Mouse (Mus musculus): Measurements from ENCODE around the gene Inpp5a. TPM values are rescaled to one million over a fixed set of nuclear protein-coding genes. Genes with fewer than 3 reads are reported as not detected.
"Not testable (repeated sequence)": the region's sequence is repeated elsewhere in the genome, so short reads cannot be mapped to it uniquely, and the experiment has no call there.

Gene Inpp5a
- polyA plus RNA-seq, 1 experiment from 2014 or later, result 25.4 TPM

DNA sequence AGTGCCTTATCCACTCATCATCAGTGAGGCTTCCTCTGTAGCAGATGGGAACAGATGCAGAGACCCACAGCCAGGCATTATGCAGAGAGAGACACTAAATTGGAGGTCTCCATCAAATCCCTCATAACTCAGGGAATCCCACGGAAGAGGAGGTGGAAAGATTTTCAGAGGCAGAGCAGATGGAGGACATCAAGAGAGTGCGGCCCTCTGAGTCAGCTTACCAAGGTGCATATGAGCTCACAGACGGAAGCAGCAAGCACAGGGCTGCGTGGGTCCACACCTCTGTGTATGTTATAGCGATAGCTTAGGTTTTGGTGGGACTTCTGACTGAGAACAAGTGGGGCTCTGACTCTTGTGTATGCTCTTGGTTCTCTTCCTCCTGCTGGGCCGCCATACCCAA lies 33.9 kb downstream of the Inpp5a start:
- no peak overlapping the region for H3K9ac ChIP-seq (ENCODE audit: low read length)
- no peaks in the 10 kb centered on the region for H3K4me1 ChIP-seq (replicated peaks; ENCODE audit: control insufficient read depth, insufficient read depth)
- H3K9me3 ChIP-seq (ENCODE audit: control insufficient read depth, low read length), result no peaks in the 10 kb centered on the region; the same call in 1 of the 2 replicates
- no peak for DNase-seq (ENCODE audit: low spot score)
- no peak for TF ChIP-seq CTCF (IDR thresholded peaks at IDR 0.05; ENCODE audit: low read depth)
- TF ChIP-seq EP300 (optimal IDR thresholded peaks at IDR 0.05), result no peak
- no peak overlapping the region for H3K27ac ChIP-seq (replicated peaks)
- H3K4me2 ChIP-seq (replicated peaks; ENCODE audit: low read depth), result no peak overlapping the region
- 82% methylated on average over 6 of the region's 6 CpGs for WGBS
- H3K27me3 ChIP-seq (ENCODE audit: control insufficient read depth, insufficient read depth, low read length), result no peaks in the 10 kb centered on the region
- ATAC-seq (ENCODE audit: low FRiP score, low TSS enrichment), result no peak
- H3K4me3 ChIP-seq (ENCODE audit: low read depth, low read length), result no peak overlapping the region
- H3K36me3 ChIP-seq (ENCODE audit: control insufficient read depth, insufficient read depth, low read length), result no peaks in the 10 kb centered on the region

DNA sequence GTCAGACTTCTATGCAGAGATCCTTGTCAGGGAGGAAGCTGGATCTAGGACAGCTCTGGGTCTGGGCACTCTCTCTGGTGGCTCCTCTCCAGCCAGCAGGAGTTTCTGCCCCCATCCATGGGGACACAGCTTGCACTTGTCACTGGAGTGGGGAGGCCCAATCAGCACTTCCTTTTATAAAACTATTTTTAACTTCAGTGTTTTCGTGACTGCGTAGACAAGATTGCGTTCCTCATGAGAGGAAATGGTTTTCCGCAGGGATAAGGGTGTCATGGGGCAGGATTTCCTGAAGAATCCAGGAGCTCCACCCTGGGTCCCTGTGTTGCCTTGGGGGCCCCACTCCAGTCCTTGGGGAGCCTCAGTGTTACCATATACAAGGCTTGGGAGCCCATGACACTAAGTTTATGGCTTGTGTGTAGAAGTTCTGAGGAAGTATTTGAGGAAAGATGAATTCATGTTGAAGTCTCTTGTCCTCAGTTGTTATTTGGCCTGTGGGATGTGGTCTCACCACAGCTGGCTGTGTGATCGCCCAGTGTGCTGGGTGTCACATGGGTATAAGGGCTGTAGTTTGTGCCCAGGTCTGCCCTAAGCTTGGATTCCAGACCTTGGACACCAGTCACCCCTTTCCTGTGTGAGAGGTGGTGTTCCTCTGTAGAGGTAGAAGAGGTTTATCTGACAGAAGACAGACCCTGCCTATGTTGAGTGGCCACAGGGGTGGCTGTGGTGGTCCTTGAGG lies 45.4 kb downstream of the Inpp5a start:
- DNase-seq (ENCODE audit: low spot score) (no peak), ATAC-seq (ENCODE audit: low FRiP score, low TSS enrichment) (no peak)
- WGBS, result 67% methylated on average over 5 of the region's 5 CpGs
- Histone ChIP-seq H3K4me3 (ENCODE audit: low read depth, low read length) (no peak overlapping the region), H3K9me3 (ENCODE audit: control insufficient read depth, low read length) (no peaks in the 10 kb centered on the region), H3K27me3 (ENCODE audit: control insufficient read depth, insufficient read depth, low read length) (no peaks in the 10 kb centered on the region), H3K4me2 (replicated peaks; ENCODE audit: low read depth) (no peak overlapping the region), H3K36me3 (ENCODE audit: control insufficient read depth, insufficient read depth, low read length) (no peaks in the 10 kb centered on the region), H3K27ac (replicated peaks) (0 out of 2 replicates have a peak overlapping the region, but pooled peaks have one; percentile 45), H3K9ac (ENCODE audit: low read length) (no peak overlapping the region), H3K4me1 (replicated peaks; ENCODE audit: control insufficient read depth, insufficient read depth) (peaks cover 4% of the 10 kb centered on the region; the same call in 1 of the 2 replicates)
- TF ChIP-seq EP300 (optimal IDR thresholded peaks at IDR 0.05), result no peak
- TF ChIP-seq CTCF (IDR thresholded peaks at IDR 0.05; ENCODE audit: low read depth), result no peak

DNA sequence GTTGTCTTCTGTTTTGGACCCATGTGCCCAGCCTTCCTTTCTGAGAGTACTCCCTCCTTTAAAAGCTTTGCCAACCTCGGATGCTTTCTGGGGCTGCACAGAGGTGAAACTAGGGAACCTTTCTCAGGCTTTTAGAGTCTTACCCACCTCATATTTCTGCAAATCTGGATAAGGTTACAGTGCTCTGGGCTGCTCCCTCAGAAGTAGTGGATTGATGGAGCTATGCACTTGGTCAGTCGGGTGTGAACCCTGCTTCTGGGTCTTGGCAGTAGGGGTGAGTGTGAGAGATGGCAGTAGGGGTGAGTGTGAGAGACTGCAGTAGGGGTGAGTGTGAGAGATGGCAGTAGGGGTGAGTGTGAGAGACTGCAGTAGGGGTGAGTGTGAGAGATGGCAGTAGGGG lies 46.0 kb downstream of the Inpp5a start:
- WGBS, result 87% methylated on average over 2 of the region's 2 CpGs
- DNase-seq (ENCODE audit: low spot score); H3K4me1 ChIP-seq (replicated peaks; ENCODE audit: control insufficient read depth, insufficient read depth); H3K9ac ChIP-seq (ENCODE audit: low read length); H3K27ac ChIP-seq (replicated peaks); H3K4me3 ChIP-seq (ENCODE audit: low read depth, low read length); H3K36me3 ChIP-seq (ENCODE audit: control insufficient read depth, insufficient read depth, low read length); H3K4me2 ChIP-seq (replicated peaks; ENCODE audit: low read depth); H3K27me3 ChIP-seq (ENCODE audit: control insufficient read depth, insufficient read depth, low read length); ATAC-seq (ENCODE audit: low FRiP score, low TSS enrichment); H3K9me3 ChIP-seq (ENCODE audit: control insufficient read depth, low read length): not testable (repeated sequence)

DNA sequence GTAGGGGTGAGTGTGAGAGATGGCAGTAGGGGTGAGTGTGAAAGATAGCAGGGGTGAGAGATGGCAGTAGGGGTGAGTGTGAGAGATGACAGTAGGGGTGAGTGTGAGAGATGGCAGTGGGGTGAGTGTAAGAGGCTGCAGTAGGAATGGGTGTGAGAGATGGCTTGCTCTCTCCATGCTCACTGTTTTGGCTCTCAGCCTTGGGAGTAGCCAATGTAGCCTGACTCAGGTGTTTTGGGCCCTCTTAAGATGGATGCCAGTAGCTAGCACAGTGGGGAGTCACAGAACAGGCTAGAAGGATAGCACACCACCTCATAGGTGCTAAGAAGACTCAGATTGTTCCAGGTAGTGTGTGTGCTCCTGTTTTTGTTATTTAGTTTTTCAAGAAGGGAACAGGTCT lies 46.8 kb downstream of the Inpp5a start:
- Histone ChIP-seq H3K36me3 (ENCODE audit: control insufficient read depth, insufficient read depth, low read length) (no peaks in the 10 kb centered on the region), H3K4me2 (replicated peaks; ENCODE audit: low read depth) (no peak overlapping the region), H3K4me1 (replicated peaks; ENCODE audit: control insufficient read depth, insufficient read depth) (peaks cover 4% of the 10 kb centered on the region; the same call in 1 of the 2 replicates), H3K27ac (replicated peaks) (no peak overlapping the region), H3K9me3 (ENCODE audit: control insufficient read depth, low read length) (no peaks in the 10 kb centered on the region), H3K9ac (ENCODE audit: low read length) (no peak overlapping the region), H3K27me3 (ENCODE audit: control insufficient read depth, insufficient read depth, low read length) (no peaks in the 10 kb centered on the region), H3K4me3 (ENCODE audit: low read depth, low read length) (no peak overlapping the region)
- ATAC-seq (ENCODE audit: low FRiP score, low TSS enrichment) (no peak), DNase-seq (ENCODE audit: low spot score) (no peak)
- TF ChIP-seq CTCF (IDR thresholded peaks at IDR 0.05; ENCODE audit: low read depth) (no peak), EP300 (optimal IDR thresholded peaks at IDR 0.05) (no peak)

DNA sequence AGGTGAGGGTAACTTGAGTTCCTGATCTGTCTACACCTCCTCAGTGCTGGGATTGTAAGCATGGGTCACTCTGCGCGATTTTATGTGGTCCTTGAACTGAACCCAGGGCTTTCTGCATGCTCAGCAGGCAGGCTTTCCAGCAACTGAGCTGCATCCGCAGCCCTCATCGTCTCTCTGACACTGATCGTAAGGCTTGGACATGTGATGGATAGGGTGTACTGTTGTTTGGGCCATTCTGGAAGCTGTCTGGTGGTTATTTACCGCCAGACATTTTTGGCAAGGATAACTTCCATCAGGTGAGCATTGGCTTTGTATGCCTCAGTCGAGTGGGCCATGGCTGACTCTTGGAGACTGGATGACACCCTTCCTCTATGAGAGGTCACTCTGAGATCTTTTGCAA lies 48.0 kb downstream of the Inpp5a start:
- no peak overlapping the region for H3K27ac ChIP-seq (replicated peaks)
- TF ChIP-seq CTCF (IDR thresholded peaks at IDR 0.05; ENCODE audit: low read depth) (no peak), EP300 (optimal IDR thresholded peaks at IDR 0.05) (no peak)
- 73% methylated on average over 7 of the region's 7 CpGs for WGBS
- H3K27me3 ChIP-seq (ENCODE audit: control insufficient read depth, insufficient read depth, low read length), result no peaks in the 10 kb centered on the region
- no peak overlapping the region for H3K4me2 ChIP-seq (replicated peaks; ENCODE audit: low read depth)
- peaks cover 13% of the 10 kb centered on the region for H3K4me1 ChIP-seq (replicated peaks; ENCODE audit: control insufficient read depth, insufficient read depth)
- H3K4me3 ChIP-seq (ENCODE audit: low read depth, low read length), result no peak overlapping the region
- H3K36me3 ChIP-seq (ENCODE audit: control insufficient read depth, insufficient read depth, low read length), result no peaks in the 10 kb centered on the region
- no peaks in the 10 kb centered on the region for H3K9me3 ChIP-seq (ENCODE audit: control insufficient read depth, low read length)
- DNase-seq (ENCODE audit: low spot score), result no peak
- H3K9ac ChIP-seq (ENCODE audit: low read length), result no peak overlapping the region
- ATAC-seq (ENCODE audit: low FRiP score, low TSS enrichment), result no peak

DNA sequence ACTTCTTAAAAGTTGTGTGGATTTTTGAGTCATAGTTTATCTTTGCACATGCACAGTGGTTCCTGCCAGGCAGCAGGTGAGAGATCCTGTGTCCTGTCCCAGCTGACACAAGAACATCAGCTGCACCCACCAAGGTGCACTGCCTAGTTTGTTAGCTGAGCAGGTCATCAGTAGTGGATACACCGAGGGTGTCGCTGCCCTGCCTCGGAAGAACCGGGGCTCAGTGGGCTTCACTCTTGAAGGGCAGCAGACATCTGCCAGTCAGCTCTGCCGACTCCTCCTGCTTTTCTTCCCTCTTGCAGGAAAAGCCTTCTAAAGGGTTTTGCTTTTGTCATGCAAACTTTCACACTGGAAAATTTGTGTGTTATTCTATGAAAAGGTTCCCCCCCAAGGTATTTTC lies 48.6 kb downstream of the Inpp5a start:
- TF ChIP-seq CTCF (IDR thresholded peaks at IDR 0.05; ENCODE audit: low read depth), result no peak
- TF ChIP-seq EP300 (optimal IDR thresholded peaks at IDR 0.05), result no peak
- Histone ChIP-seq H3K27ac (replicated peaks) (no peak overlapping the region), H3K9ac (ENCODE audit: low read length) (no peak overlapping the region), H3K4me3 (ENCODE audit: low read depth, low read length) (no peak overlapping the region), H3K27me3 (ENCODE audit: control insufficient read depth, insufficient read depth, low read length) (no peaks in the 10 kb centered on the region), H3K4me1 (replicated peaks; ENCODE audit: control insufficient read depth, insufficient read depth) (peaks cover 14% of the 10 kb centered on the region), H3K4me2 (replicated peaks; ENCODE audit: low read depth) (no peak overlapping the region), H3K9me3 (ENCODE audit: control insufficient read depth, low read length) (no peaks in the 10 kb centered on the region), H3K36me3 (ENCODE audit: control insufficient read depth, insufficient read depth, low read length) (no peaks in the 10 kb centered on the region)
- no peak for DNase-seq (ENCODE audit: low spot score)
- no peak for ATAC-seq (ENCODE audit: low FRiP score, low TSS enrichment)
- 69% methylated on average over 5 of the region's 5 CpGs for WGBS
